Mouse (Mus musculus): ENCODE results near the gene Crybb2.

Crybb2 gene

DNA sequence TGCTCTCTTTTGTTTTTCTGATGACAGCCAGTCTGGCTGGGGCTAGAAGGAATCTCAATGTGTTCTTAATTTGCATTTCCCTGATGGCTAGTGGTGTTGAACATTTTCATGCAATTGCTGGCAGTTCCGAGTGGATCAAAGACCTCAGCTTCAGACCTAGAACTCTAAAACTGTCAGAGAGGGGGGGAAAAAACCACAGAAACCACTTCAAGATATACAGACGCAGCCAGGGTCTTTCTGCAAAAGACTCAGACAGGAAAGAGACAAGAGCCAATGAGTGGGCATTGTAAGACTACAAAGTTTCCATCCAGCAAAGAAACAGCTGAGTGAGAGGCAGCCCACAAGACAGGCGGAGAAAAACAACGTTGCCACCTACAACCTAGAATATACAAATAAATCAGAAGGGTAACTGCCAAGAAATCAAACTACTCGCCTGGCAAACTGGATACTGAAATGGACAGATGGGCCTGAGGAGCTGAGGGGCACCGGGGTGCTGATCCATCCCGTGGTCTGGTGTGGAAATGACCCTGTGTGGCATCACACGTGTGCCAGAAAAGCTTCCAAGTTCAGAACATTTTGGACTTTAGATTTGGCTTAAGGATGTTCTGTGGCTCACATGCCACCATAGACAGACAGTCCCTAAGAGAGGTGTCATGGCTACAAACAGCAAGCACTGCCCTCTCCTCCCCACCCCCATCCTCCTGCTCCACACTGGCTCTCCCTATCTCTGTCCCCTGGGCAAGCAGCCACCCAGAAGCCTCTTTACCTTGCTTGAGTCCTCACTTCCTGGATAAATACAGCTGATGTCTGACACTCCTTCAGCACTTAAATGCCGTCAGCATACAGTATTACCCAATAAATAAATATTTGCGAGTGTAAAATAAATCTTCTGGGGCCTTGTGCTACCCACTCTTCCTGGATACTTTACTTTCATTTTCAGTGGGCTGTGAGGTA, 34.5 kb downstream of the Crybb2 start:
- no peak for DNase-seq (ENCODE audit: extremely low read depth, low read depth, low spot score)

- no peak for DNase-seq (ENCODE audit: extremely low read depth, low read depth, low spot score)
Observed at GRCm38 (mm10) chr5:113031201-113031754, 38.6 kb downstream of the Crybb2 start.

DNA sequence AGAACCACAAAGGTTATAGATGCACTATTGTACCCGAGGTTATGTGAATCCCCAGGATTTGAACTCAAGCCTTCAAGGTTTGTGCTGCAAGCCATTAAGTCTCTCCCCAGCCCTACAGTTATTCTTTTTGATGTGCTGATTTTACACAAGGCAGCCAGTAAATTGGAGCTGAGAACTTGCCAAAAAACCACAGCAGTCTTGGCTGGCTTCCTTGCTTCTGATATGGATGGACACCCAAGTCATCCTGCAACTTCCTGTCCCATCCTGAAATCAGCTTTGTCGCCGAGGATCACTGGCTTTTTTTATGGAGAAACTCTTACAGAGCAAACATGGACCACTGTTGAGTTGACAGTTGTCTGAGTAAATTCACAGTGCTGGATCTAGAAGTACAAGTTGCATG, 39.8 kb downstream of the Crybb2 start:
- no peak for DNase-seq (ENCODE audit: extremely low read depth, low read depth, low spot score)

DNA sequence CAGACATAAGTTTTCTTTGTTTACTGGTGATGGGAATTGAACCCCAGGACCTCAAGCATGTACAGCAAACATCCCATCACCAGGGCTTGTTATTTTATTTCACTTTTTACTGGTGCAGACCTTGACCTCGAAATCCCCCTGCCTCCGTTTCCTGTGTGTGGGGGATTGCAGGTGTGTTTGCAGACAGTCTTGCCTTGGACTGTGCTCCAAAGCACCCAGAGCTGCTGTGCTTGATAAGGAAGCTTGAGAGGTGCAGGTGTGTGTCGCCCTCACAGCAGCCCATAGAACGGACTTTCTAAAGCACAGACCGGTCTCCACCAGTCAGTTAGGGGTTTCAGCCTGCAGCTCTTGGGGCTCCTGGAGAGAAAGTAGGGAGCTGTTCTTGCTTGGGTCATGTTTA, 43.2 kb downstream of the Crybb2 start:
- DNase-seq (ENCODE audit: extremely low read depth, low read depth, low spot score): no peak

GRCm38 (mm10) chr5:113024154-113024764, 45.7 kb downstream of the Crybb2 start:
- DNase-seq (ENCODE audit: extremely low read depth, low read depth, low spot score): no peak

- no peak for DNase-seq (ENCODE audit: extremely low read depth, low read depth, low spot score)
Observed at GRCm38 (mm10) chr5:113018190-113018589, 51.7 kb downstream of the Crybb2 start.

DNA sequence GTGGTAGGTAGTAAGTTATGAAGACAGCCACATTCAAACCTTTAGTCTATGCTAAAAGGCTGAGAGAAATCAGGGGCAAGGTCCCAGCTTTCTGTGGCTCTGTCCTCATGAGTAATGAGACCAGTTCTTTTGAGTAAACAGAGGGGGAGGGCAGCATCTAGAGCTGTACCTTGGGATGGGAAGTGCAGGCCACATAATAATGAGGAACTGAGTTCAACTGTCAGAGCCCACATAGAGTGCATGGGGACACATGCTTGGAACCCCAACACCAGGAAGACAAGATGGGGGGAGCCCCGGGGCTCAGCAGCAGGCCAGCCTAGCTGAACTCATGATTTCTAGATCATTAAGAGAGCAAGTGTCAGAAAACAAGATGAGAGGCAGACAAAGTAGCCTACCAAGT, 52.9 kb downstream of the Crybb2 start:
- no peak for DNase-seq (ENCODE audit: extremely low read depth, low read depth, low spot score)

GRCm38 (mm10) chr5:113015236-113016061, 54.5 kb downstream of the Crybb2 start, which contains the start of gene Grk3:
Gene Grk3, minus strand, starts transcription at chr5:113015791.
- no peak for DNase-seq (ENCODE audit: extremely low read depth, low read depth, low spot score)

DNA sequence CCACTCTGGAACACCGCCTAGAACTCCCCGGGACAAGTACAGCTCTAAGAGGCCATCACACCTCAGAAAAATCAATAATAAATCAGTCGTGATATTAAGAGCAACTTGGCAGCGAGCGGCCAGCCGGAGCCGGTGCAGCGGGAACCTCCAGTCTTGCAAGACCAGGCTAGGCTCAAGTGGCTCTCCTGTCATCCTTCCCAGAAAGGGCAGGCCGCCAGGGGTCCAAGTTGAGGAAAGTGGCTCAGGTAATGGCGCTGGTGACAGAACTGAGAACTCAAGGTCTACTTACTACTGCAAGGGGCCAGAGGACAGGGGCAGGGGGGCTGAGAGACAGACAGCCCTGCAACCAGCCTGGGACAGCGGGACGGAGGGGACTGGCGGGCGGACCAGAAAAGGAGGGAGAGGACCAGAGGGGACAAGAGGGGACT, 55.1 kb downstream of the Crybb2 start:
- no peak for DNase-seq (ENCODE audit: extremely low read depth, low read depth, low spot score)

DNA sequence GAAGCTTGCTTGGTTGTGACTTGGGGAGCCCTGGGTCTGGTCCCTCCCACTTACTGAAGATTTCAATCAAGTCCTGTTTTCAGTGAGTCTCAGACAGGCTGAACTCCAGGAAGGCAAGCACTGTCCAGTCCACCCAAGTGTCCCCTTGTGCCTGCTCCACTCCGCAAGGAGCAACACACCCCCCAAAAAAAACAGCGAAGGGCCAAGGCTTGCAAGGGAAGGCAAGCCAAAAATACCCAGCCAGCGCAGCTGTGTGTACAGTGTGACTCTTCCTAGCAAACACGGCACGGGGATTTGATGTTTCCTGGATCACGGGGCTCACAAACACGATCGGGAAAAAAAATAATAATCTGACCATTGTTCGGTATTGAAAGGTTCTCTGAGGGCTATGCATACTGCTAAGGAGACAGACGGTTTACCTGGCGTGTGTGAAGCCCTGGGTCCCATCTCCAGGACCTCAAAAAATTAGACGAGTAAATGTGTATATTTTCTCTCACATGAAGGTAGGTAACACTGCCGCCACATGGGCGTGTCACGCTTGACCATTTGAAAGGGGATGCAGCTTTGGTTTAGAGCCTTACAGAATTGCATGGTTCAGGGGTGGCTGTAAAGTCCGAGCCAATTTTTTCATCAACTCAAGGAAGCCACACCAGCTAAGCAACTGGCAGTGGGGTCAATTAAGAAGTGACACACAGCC, 55.7 kb downstream of the Crybb2 start:
- DNase-seq (ENCODE audit: extremely low read depth, low read depth, low spot score): no peak

- DNase-seq (ENCODE audit: extremely low read depth, low read depth, low spot score): no peak
Observed at GRCm38 (mm10) chr5:113011926-113012325, 58.0 kb downstream of the Crybb2 start.

DNA sequence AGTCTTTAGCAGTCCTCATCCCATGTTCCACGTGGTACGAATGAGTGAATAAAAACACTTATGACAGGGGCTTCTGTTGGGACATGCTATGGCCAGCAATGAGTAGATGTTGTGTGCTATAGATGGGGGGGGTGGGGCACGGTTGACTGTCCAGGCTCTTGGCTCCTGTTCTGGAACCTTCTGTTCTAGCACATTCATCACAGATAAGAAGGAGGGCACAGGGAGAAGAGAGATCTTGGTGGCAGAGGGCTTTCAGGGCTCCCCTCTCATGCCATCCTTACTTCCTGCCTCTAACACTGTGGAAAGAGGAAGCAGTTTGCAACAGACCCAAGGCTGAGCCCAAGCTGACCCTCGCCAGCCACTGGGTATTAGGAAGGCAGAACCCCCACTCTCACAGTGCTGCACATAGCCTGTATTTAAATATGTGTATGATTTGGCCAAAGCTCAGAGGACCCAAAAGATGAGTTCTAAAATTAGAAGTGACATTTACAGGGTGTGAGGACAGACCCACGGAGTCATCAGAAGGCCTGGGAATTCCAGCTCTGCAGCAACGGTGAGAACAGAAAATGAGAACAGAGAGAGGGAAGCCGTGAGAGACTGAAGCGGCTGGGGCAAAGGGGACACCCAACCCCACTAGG, 60.6 kb downstream of the Crybb2 start:
- no peak for DNase-seq (ENCODE audit: extremely low read depth, low read depth, low spot score)

DNA sequence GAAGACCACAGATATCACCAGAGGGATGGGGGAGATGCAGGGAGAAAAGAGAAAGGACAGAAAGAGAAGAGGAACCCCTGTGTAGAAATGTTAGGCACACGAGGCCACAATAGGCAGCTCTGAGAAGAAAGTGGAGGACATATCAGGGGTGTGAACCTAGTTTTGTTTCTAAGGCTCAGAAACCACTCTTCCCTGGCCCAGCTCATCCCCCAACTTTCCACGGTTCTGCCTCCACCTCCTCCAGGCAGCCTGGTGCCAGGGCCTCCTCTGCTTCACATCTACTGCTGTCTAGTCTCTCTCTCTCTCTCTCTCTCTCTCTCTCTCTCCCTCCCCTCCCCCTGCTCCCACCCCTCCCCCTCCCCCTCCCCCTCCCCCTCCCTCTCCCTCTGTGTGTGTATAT, 61.4 kb downstream of the Crybb2 start:
- DNase-seq (ENCODE audit: extremely low read depth, low read depth, low spot score): no peak
